Mouse (Mus musculus) heart, adult 9 months (tissue): Measurements from ENCODE around the gene Map2k2.
"Not testable (repeated sequence)": the region's sequence is repeated elsewhere in the genome, so short reads cannot be mapped to it uniquely, and the experiment has no call there.

ENCODE experiments used
- DNase-seq, 2 experiments: peaks; one replicate each; pipeline ENCODE4 v3.0.0; 2022; ENCODE audit warnings: low spot score in 2 of 2

Gene Map2k2

GRCm38 (mm10) chr10:81105565-81106112, at the start of gene Map2k2:
Gene Map2k2 (plus strand): TSS chr10:81105915.
- peak; percentile 96 to 97 for DNase-seq

- DNase-seq: peak in 1 of 2 experiments; percentile 19
Observed at GRCm38 (mm10) chr10:81057406-81058130, 48.1 kb upstream of the Map2k2 start.

- no peak for DNase-seq
Observed at GRCm38 (mm10) chr10:81058896-81059295, 46.8 kb upstream of the Map2k2 start.

- DNase-seq: peak; percentile 99 to 100
Observed at GRCm38 (mm10) chr10:81059603-81060543, 45.8 kb upstream of the Map2k2 start, which contains the start of gene Sgta. Gene Sgta (minus strand): TSS chr10:81060181.

GRCm38 (mm10) chr10:81062710-81063109, 43.0 kb upstream of the Map2k2 start:
- DNase-seq: no peak

GRCm38 (mm10) chr10:81064519-81064918, 41.2 kb upstream of the Map2k2 start:
- DNase-seq: not testable (repeated sequence)

- no peak for DNase-seq
Observed at GRCm38 (mm10) chr10:81068706-81069105, 37.0 kb upstream of the Map2k2 start.

GRCm38 (mm10) chr10:81069836-81070235, 35.9 kb upstream of the Map2k2 start, which contains the start of gene Thop1:
Gene Thop1 (plus strand): TSS chr10:81070035.
- peak; percentile 97 to 98 for DNase-seq

- DNase-seq: no peak
Observed at GRCm38 (mm10) chr10:81072290-81072689, 33.4 kb upstream of the Map2k2 start.

- DNase-seq: no peak
Observed at GRCm38 (mm10) chr10:81073464-81073863, 32.3 kb upstream of the Map2k2 start.

GRCm38 (mm10) chr10:81075734-81076133, 30.0 kb upstream of the Map2k2 start:
- no peak for DNase-seq

GRCm38 (mm10) chr10:81076356-81076755, 29.4 kb upstream of the Map2k2 start:
- no peak for DNase-seq

GRCm38 (mm10) chr10:81077916-81078315, 27.8 kb upstream of the Map2k2 start:
- DNase-seq: no peak

GRCm38 (mm10) chr10:81080008-81080655, 25.6 kb upstream of the Map2k2 start:
- no peak for DNase-seq

- DNase-seq: peak; percentile 54 to 73
Observed at GRCm38 (mm10) chr10:81082168-81082960, 23.4 kb upstream of the Map2k2 start.

- DNase-seq: no peak
Observed at GRCm38 (mm10) chr10:81087021-81087420, 18.7 kb upstream of the Map2k2 start.

GRCm38 (mm10) chr10:81089216-81089615, 16.5 kb upstream of the Map2k2 start:
- DNase-seq: no peak

- DNase-seq: no peak
Observed at GRCm38 (mm10) chr10:81090621-81091020, 15.1 kb upstream of the Map2k2 start.

GRCm38 (mm10) chr10:81092465-81093250, 13.1 kb upstream of the Map2k2 start:
- peak; percentile 23 to 43 for DNase-seq
